Mouse (Mus musculus): ENCODE results near the gene Slc45a3.

Slc45a3 gene

DNA sequence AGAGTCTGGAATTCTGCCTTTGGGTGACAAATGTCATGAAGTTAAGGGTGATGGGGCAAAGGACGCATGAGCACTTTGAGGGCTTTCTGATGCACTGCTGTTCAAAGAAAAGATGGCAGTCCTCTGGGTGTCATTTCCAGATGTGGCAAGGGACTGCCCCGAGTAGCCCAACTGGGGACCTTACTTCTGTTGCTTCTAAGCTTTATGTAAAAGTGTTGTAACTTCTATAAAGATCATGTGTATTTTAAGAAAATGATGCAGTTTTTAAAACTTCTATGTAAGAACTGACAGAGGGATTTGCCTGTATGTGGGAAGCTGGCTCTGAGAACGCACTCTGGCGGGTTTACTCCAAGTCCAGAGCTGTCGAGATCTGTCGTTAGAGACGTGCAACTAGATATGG is 69.4 kb downstream of the Slc45a3 start:
- no peak for DNase-seq

All from kidney, adult 18-20 months (tissue).